Mouse (Mus musculus) neural tube, embryonic 15.5 days (tissue): ENCODE data around the gene Preb. TPM values are rescaled to one million over a fixed set of nuclear protein-coding genes. Genes with fewer than 3 reads are reported as not detected.

ENCODE experiments used
- ATAC-seq: fragments of 200-750 bp; cut with Nextera tagmentation; 2 replicates; pipeline ENCODE4 v1.8.0; 2017; ENCODE audit warnings: mild to moderate bottlenecking, moderate TSS enrichment, moderate library complexity; ENCODE audit not compliant: low FRiP score
- H3K27ac ChIP-seq: fragments of 300-500 bp; sonication (generic); replicated peaks from 2 replicates; pipeline ENCODE4 v1.5.1; 2015; ENCODE audit warnings: mild to moderate bottlenecking, inconsistent platforms
- H3K27me3 ChIP-seq: fragments of 300-500 bp; sonication (generic); replicated peaks from 2 replicates; pipeline ENCODE4 v1.6.1; 2015; ENCODE audit warnings: inconsistent platforms
- H3K36me3 ChIP-seq: fragments of 300-500 bp; sonication (generic); 2 replicates; pipeline ENCODE4 v1.6.1; 2015; ENCODE audit warnings: inconsistent platforms
- H3K4me1 ChIP-seq: fragments of 300-500 bp; sonication (generic); 2 replicates; pipeline ENCODE4 v1.6.1; 2015; ENCODE audit warnings: inconsistent platforms
- H3K4me2 ChIP-seq: fragments of 300-500 bp; sonication (generic); 2 replicates; pipeline ENCODE4 v1.6.1; 2015; ENCODE audit warnings: inconsistent platforms, mild to moderate bottlenecking, moderate library complexity
- H3K4me3 ChIP-seq: fragments of 300-500 bp; sonication (generic); replicated peaks from 2 replicates; pipeline ENCODE4 v1.5.1; 2015; ENCODE audit warnings: mild to moderate bottlenecking, inconsistent platforms
- H3K9ac ChIP-seq: fragments of 300-500 bp; sonication (generic); replicated peaks from 2 replicates; pipeline ENCODE4 v1.6.1; 2015; ENCODE audit warnings: mild to moderate bottlenecking, inconsistent platforms
- H3K9me3 ChIP-seq: fragments of 300-500 bp; sonication (generic); replicated peaks from 2 replicates; pipeline ENCODE4 v1.6.1; 2016; ENCODE audit warnings: inconsistent platforms
- WGBS: fragments of 180-500 bp; shearing (Covaris S2); methylation state at CpG from one replicate; pipeline ENCODE4 v1.1.7; 2015; ENCODE audit warnings: mixed read lengths; 5-methylcytosine and 5-hydroxymethylcytosine counted together
- polyA plus RNA-seq: library from polyadenylated mRNA; unstranded; fragments of >200 nt; fragmentation: Nextera tagmentation; extraction: Ambion mirVana; gene quantifications from 2 replicates; pipeline ENCODE4 v1.2.1, GENCODE M21; 2015

The Preb gene
- polyA plus RNA-seq, 1 experiment from 2014 or later = 124 TPM

GRCm38 (mm10) chr5:30919831-30920614 lies 40.1 kb downstream of the Preb start:
- 61% methylated on average over 11 of the region's 11 CpGs for WGBS

GRCm38 (mm10) chr5:30918691-30919090 lies 41.5 kb downstream of the Preb start:
- ATAC-seq = no peak
- Histone ChIP-seq H3K9me3 (no peaks in the 10 kb centered on the region), H3K36me3 (no peaks in the 10 kb centered on the region), H3K4me2 (no peak overlapping the region), H3K4me1 (peaks cover 40% of the 10 kb centered on the region), H3K27me3 (no peaks in the 10 kb centered on the region), H3K4me3 (no peak overlapping the region), H3K9ac (no peak overlapping the region), H3K27ac (no peak overlapping the region)
- 81% methylated on average over 8 of the region's 8 CpGs for WGBS

More at GRCm38 (mm10) chr5:30919831-30920614, 40.1 kb downstream of the Preb start:
- peaks cover 40% of the 10 kb centered on the region for H3K4me1 ChIP-seq
- H3K9ac ChIP-seq = no peak overlapping the region
- peak overlapping the region; percentile 91; the same call in 1 of the 2 replicates for H3K4me2 ChIP-seq
- H3K27ac ChIP-seq = 0 out of 2 replicates have a peak overlapping the region, but pooled peaks have one; percentile 9
- no peaks in the 10 kb centered on the region for H3K9me3 ChIP-seq
- no peak overlapping the region for H3K4me3 ChIP-seq
- ATAC-seq = no peak
- no peaks in the 10 kb centered on the region for H3K36me3 ChIP-seq
- H3K27me3 ChIP-seq = no peaks in the 10 kb centered on the region

- peaks cover 42% of the 10 kb centered on the region for H3K4me1 ChIP-seq
- no peaks in the 10 kb centered on the region for H3K9me3 ChIP-seq
- H3K4me3 ChIP-seq = no peak overlapping the region
- no peak overlapping the region for H3K27ac ChIP-seq
- H3K36me3 ChIP-seq = no peaks in the 10 kb centered on the region
- no peaks in the 10 kb centered on the region for H3K27me3 ChIP-seq
- no peak for ATAC-seq
- no peak overlapping the region for H3K4me2 ChIP-seq
- 88% methylated on average over 31 of the region's 31 CpGs for WGBS
- no peak overlapping the region for H3K9ac ChIP-seq
These were observed 42.1 kb downstream of the Preb start for GRCm38 (mm10) chr5:30917891-30918670.

GRCm38 (mm10) chr5:30917348-30917747 lies 42.8 kb downstream of the Preb start:
- WGBS = 90% methylated on average over 11 of the region's 11 CpGs
- Histone ChIP-seq H3K4me3 (no peak overlapping the region), H3K9me3 (no peaks in the 10 kb centered on the region), H3K27me3 (no peaks in the 10 kb centered on the region), H3K36me3 (no peaks in the 10 kb centered on the region), H3K9ac (no peak overlapping the region), H3K27ac (no peak overlapping the region), H3K4me2 (no peak overlapping the region), H3K4me1 (peaks cover 44% of the 10 kb centered on the region)
- ATAC-seq = no peak

- no peaks in the 10 kb centered on the region for H3K27me3 ChIP-seq
- 98% methylated on average over 9 of the region's 9 CpGs for WGBS
- peaks cover 41% of the 10 kb centered on the region for H3K4me1 ChIP-seq
- no peaks in the 10 kb centered on the region for H3K9me3 ChIP-seq
- H3K9ac ChIP-seq = no peak overlapping the region
- no peak for ATAC-seq
- no peak overlapping the region for H3K27ac ChIP-seq
- H3K36me3 ChIP-seq = no peaks in the 10 kb centered on the region
- no peak overlapping the region for H3K4me3 ChIP-seq
- no peak overlapping the region for H3K4me2 ChIP-seq
These were observed 43.3 kb downstream of the Preb start for GRCm38 (mm10) chr5:30916841-30917240.

DNA sequence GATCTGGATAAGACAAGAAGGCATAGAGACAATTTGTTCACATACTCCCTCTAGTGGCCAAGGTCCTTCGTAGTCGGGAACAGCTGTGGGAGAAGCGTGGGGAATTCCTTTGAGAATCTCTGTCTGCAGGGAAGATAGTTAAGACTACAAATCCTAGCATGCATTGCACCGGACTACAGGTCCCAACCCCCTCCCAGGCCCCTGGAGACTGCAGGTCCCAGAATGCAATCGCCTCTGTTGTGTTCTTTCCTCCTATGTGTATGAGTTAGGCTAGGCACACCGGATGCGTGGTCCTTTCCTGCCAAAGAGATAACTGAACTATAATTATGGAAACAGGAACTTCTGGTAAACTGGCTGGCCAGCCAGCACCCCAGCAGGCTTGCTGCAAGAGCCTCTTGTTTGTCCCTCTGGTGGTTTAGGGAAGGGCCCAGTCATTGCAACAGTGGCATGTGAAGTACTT lies 44.2 kb downstream of the Preb start:
- H3K9ac ChIP-seq = no peak overlapping the region

DNA sequence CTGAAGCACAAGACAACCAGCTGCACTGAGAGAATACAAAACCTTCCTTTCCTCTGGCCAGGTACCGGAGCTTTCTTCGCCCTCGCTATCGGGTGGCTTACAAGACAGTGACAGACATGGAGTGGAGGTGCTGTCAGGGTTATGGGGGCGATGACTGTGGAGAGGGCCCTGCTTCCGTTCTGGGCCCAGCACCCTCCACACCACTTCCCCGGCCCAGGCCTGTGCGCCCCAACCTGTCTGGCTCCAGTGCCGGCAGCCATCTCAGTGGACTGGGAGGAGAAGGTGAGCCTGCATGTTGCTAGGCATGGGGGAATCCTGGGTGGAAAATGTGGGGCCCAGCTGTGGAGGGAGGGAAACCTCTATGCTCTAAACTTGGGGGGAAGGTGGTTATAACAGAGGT lies 44.7 kb downstream of the Preb start:
- ATAC-seq = peak; percentile 15
- no peaks in the 10 kb centered on the region for H3K27me3 ChIP-seq
- H3K4me3 ChIP-seq = peak overlapping the region; percentile 33
- H3K4me2 ChIP-seq = peak overlapping the region; percentile 49
- peak overlapping the region; percentile 52; the same call in 1 of the 2 replicates for H3K27ac ChIP-seq
- peaks cover 28% of the 10 kb centered on the region for H3K4me1 ChIP-seq
- no peak overlapping the region for H3K9ac ChIP-seq
- H3K9me3 ChIP-seq = no peaks in the 10 kb centered on the region
- WGBS = 68% methylated on average over 9 of the region's 9 CpGs
- no peaks in the 10 kb centered on the region for H3K36me3 ChIP-seq

More for the DNA sequence above, 44.2 kb downstream of the Preb start:
- H3K4me3 ChIP-seq = peak overlapping the region; percentile 33; the same call in 1 of the 2 replicates
- H3K9me3 ChIP-seq = no peaks in the 10 kb centered on the region
- ATAC-seq = peak; percentile 80
- peak overlapping the region; percentile 64 for H3K27ac ChIP-seq
- peaks cover 33% of the 10 kb centered on the region for H3K4me1 ChIP-seq
- 1% methylated on average over 7 of the region's 7 CpGs for WGBS
- peak overlapping the region; percentile 49 for H3K4me2 ChIP-seq
- no peaks in the 10 kb centered on the region for H3K36me3 ChIP-seq
- H3K27me3 ChIP-seq = no peaks in the 10 kb centered on the region

DNA sequence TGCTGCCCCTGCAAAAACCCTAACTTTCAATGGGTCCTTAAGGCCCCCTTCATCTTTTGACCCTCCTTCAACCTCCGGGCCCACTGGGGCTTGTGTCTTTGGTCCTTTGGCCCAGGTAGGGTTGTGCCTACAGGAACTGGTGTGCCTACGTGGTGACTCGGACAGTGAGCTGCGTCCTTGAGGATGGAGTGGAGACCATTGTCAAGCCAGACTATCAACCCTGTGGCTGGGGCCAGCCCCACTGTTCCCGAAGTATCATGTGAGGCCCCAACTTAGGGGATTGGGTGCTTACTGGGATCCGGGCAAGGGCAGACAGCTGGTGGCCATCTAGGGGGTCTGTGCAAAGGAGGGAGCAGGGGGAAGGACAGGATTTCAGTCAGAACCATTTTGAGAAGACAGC lies 45.3 kb downstream of the Preb start:
- Histone ChIP-seq H3K36me3 (no peaks in the 10 kb centered on the region), H3K27ac (no peak overlapping the region), H3K27me3 (no peaks in the 10 kb centered on the region), H3K4me3 (peak overlapping the region; percentile 33), H3K9ac (no peak overlapping the region), H3K4me1 (peaks cover 22% of the 10 kb centered on the region), H3K9me3 (no peaks in the 10 kb centered on the region), H3K4me2 (peak overlapping the region; percentile 49)
- ATAC-seq = no peak
- 81% methylated on average over 6 of the region's 6 CpGs for WGBS

DNA sequence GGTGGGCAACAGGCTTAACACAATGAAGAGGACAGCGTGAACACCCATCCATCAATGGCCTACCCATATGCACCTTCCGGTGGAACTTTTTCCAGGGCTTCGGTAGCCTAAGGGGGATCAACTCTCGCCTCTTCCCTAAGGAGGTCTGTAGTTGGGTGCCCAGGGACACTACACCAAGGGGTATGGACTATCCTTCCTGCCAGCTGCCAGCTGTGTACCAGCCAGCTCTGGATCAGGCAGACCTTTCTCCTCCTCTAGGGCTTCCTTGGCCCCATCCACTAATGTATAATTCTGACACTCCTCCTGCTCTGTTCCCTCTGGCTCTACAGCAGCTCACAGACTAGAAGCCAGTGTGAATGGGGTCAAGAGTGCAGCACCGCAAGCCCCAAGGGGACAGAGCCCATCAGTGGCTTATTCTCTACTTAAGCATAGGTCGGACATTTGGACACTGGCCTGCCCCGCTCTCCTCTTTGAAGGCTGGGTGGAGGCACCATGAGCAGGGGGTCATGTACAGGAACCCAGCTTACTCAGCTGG lies 46.0 kb downstream of the Preb start:
- Histone ChIP-seq H3K9me3 (no peaks in the 10 kb centered on the region), H3K9ac (peak overlapping the region; percentile 36; the same call in 1 of the 2 replicates), H3K36me3 (no peaks in the 10 kb centered on the region), H3K27ac (peak overlapping the region; percentile 74), H3K4me3 (peak overlapping the region; percentile 33), H3K27me3 (no peaks in the 10 kb centered on the region), H3K4me1 (peaks cover 22% of the 10 kb centered on the region), H3K4me2 (peak overlapping the region; percentile 49)
- no peak for ATAC-seq
- WGBS = 85% methylated on average over 7 of the region's 7 CpGs

DNA sequence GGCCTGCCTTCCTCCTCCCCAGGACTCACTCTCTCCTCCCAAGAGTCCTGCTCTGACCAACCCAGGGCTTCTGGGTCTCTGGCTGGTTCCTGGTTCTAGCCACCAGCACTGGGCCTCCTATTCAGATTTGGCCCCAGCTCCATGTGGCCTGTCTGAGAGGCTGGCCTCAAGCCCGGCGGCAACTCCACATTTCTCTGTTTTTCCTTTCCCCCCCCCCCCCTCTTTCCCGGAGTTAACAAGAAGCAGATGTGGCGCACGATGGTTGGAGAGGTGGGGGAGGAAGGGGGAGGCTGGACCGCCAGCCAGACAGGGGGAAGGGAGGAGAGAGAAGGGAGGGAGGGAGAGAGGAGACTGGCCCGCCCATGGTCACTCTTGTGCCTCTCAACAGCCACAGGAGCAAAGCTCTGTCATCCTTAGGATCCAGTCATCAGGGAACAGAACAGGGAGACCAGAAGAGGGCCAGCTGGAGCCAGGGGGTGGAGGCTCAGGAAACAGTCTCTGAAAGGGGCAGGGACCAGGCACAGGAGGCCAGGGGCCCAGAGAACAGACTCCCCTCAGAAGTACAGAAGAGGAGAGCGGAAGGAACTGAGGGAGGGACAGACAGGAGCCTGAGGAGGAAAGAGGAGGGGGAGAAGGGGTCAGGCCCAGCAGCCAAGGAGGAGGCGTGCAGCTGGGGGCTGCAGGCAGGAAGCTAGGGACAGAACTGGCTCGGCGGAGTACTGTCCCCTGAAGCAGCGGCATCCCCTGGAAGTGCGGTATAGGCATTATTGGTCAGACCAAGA lies 46.9 kb downstream of the Preb start, which contains the start of gene Emilin1:
Gene Emilin1, plus strand, starts transcription at position 343 of the 782 bp plus-strand sequence.
- H3K4me3 ChIP-seq = peak within 1 kb of the TSS; percentile 33
- ATAC-seq = no peak
- H3K27me3 ChIP-seq = no peaks in the 10 kb centered on the region
- H3K9ac ChIP-seq = peak within 1 kb of the TSS; percentile 36; the same call in 1 of the 2 replicates
- WGBS = 47% methylated on average over 10 of the region's 13 CpGs
- no peaks in the 10 kb centered on the region for H3K36me3 ChIP-seq
- H3K27ac ChIP-seq = peak within 1 kb of the TSS; percentile 74
- peaks cover 28% of the 10 kb centered on the region for H3K4me1 ChIP-seq
- no peaks in the 10 kb centered on the region for H3K9me3 ChIP-seq
- H3K4me2 ChIP-seq = peak within 1 kb of the TSS; percentile 49

- no peak overlapping the region for H3K4me2 ChIP-seq
- H3K9ac ChIP-seq = no peak overlapping the region
- H3K36me3 ChIP-seq = no peaks in the 10 kb centered on the region
- no peaks in the 10 kb centered on the region for H3K9me3 ChIP-seq
- no peak overlapping the region for H3K4me3 ChIP-seq
- no peaks in the 10 kb centered on the region for H3K27me3 ChIP-seq
- 54% methylated on average over 5 of the region's 5 CpGs for WGBS
- H3K4me1 ChIP-seq = peaks cover 33% of the 10 kb centered on the region
- no peak for ATAC-seq
- H3K27ac ChIP-seq = peak overlapping the region; percentile 74
These were observed 48.0 kb downstream of the Preb start for GRCm38 (mm10) chr5:30912156-30912555.
